Mouse (Mus musculus): Measurements from ENCODE around the gene Rdh13.

DNA sequence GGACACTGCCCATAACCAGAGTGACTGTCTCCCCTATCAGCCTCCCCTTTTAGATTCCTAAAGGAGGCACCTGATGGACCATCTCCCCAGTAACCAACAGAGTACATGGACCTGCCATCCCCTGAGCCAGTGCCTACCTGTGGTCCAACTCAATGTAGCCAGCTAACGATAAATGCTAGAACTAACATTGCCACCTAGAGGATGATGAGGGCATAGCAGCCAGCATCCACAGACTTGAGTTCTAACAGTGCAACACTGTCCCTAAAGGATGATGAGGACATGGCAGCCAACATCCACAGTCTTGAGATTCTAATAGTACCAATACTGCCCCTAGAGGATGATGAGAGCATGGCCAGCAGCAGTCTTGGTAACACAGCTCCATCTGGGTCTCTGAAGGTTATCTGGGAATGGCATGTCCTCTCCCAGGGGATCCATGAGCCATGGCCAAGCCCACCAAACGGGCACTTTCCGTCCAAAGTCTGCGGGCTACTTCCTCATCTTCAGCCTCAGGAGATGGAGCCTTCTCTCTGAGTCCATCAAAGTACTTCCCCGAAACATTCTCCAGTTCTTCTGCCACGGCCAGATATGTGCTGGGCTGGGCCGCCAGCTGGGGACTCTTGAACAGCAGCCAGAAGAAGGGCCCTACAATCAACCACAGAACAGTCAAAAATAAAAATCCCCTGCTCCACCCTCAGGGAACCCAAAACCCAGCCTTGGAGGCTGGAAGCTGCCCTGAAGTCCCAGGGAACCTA is 18.1 kb downstream of the Rdh13 start:
- TF ChIP-seq POLR2A (IDR thresholded peaks at IDR 0.05; ENCODE audit: insufficient read depth, low read depth, low read length) (no peak), CTCF (IDR thresholded peaks at IDR 0.05; ENCODE audit: insufficient read depth, low read depth, low read length) (peak; percentile 11)

Data from olfactory bulb, adult 2 months (tissue).